ENCODE assay signal across 12 mouse cellular contexts in the genomic region with DNA sequence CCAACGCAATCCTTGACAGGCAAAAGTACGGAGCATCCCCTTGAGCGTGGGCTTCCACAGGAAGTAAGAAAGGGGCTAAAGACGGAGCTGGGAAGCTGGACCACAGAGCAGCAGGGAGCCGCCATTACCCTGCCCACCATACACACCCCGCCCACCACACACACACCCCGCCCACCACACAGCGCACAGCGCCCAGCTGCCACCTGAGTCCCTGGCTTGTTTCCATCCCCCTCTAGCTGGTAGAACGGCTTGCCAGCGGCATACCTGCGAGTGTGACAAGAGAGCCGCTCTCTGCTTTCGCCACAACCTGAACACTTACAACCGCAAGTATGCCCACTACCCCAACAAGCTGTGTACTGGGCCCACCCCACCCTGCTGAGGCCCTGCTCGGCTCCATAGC. TPM values are rescaled to one million over a fixed set of nuclear protein-coding genes. Genes with fewer than 3 reads are reported as not detected.
A peak's percentile ranks its signal among the peaks of the same experiment; 100 is the strongest.
DNase-seq lines count a peak whose midpoint lies in the region; ATAC-seq and TF ChIP-seq lines count a peak whose summit lies in the region.
"Had no signal": no experiment of that assay in that cellular context is flagged by ENCODE, and none has a peak within 500 bp of the region (broad histone marks: within the 10 kb centered on the region; RNA-seq: fewer than 3 reads in every experiment).

No protein-coding gene starts in this region.

- no peaks in the 10 kb centered on the region for H3K36me3 ChIP-seq in intestine, embryonic 14.5 days (ENCODE audit: control insufficient read depth, insufficient read depth, low read length)
- no peaks in the 10 kb centered on the region for H3K36me3 ChIP-seq in intestine, postnatal 0 days (ENCODE audit: control insufficient read depth, insufficient read depth)
- H3K36me3 ChIP-seq in neural tube, embryonic 11.5 days (ENCODE audit: control insufficient read depth, insufficient read depth, low read length), result no peaks in the 10 kb centered on the region
- H3K36me3 ChIP-seq: G1E had no signal

- no peaks in the 10 kb centered on the region for H3K4me1 ChIP-seq in intestine, embryonic 14.5 days (replicated peaks; ENCODE audit: control insufficient read depth, insufficient read depth, low read length)
- H3K4me1 ChIP-seq in intestine, postnatal 0 days (replicated peaks; ENCODE audit: control insufficient read depth, insufficient read depth, low read length), result no peaks in the 10 kb centered on the region
- 0 out of 2 replicates have a peak, but pooled peaks cover 6% of the 10 kb centered on the region for H3K4me1 ChIP-seq in neural tube, embryonic 11.5 days (ENCODE audit: control insufficient read depth, insufficient read depth, low read length)

- no peak overlapping the region for H3K4me3 ChIP-seq in intestine, embryonic 14.5 days (ENCODE audit: low read depth, low read length)
- no peak overlapping the region for H3K4me3 ChIP-seq in intestine, postnatal 0 days (ENCODE audit: low read depth, low read length)
- no peak overlapping the region for H3K4me3 ChIP-seq in neural tube, embryonic 11.5 days (ENCODE audit: low read depth, low read length)

- no peak for ATAC-seq in intestine, embryonic 14.5 days (replicated peaks; ENCODE audit: low FRiP score, low TSS enrichment, low read depth)
- no peak for ATAC-seq in intestine, postnatal 0 days
- no peak for ATAC-seq in neural tube, embryonic 11.5 days (ENCODE audit: insufficient read depth, low FRiP score, low TSS enrichment)

- DNase-seq in intestine, embryonic 14.5 days (ENCODE audit: low spot score), result no peak
- peak; percentile 33 for DNase-seq in embryo, embryonic 9.5 days (ENCODE audit: extremely low spot score)
- DNase-seq in left cerebral cortex, postnatal 36 days (ENCODE audit: low spot score in 2 of 2), result peak; percentile 57 to 60
- DNase-seq in neural tube, embryonic 11.5 days (ENCODE audit: low spot score), result no peak
- no peak for DNase-seq in frontal cortex, postnatal 10 days (ENCODE audit: low spot score in 2 of 2)
- DNase-seq in c-Kit-positive CD71-positive TER-119-positive erythroid progenitor cells, embryonic 14.5 days (ENCODE audit: low spot score), result no peak
- DNase-seq in heart, adult 8-10 months (ENCODE audit: low spot score), result no peak

- H3K9ac ChIP-seq in intestine, embryonic 14.5 days (ENCODE audit: low read length), result no peak overlapping the region
- no peak overlapping the region for H3K9ac ChIP-seq in intestine, postnatal 0 days (ENCODE audit: low read depth, low read length)
- H3K9ac ChIP-seq in neural tube, embryonic 11.5 days (ENCODE audit: low read length), result no peak overlapping the region

- WGBS in intestine, embryonic 14.5 days, result 16% methylated on average over 16 of the region's 16 CpGs
- 17% methylated on average over 13 of the region's 16 CpGs for WGBS in intestine, postnatal 0 days
- WGBS in neural tube, embryonic 11.5 days, result 7% methylated on average over 16 of the region's 16 CpGs

- H3K27ac ChIP-seq in intestine, embryonic 14.5 days (ENCODE audit: low read depth), result no peak overlapping the region
- H3K27ac ChIP-seq in intestine, postnatal 0 days (ENCODE audit: low read depth, low read length), result no peak overlapping the region
- H3K27ac ChIP-seq in neural tube, embryonic 11.5 days (ENCODE audit: low read depth, low read length), result no peak overlapping the region

- intact Hi-C loops in left cerebral cortex, postnatal 36 days (cut with DNase I), result no loop called here

- no peak for TF ChIP-seq CTCF in intestine, postnatal 0 days (IDR thresholded peaks at IDR 0.05; ENCODE audit: low read depth)

- no peaks in the 10 kb centered on the region for H3K27me3 ChIP-seq in intestine, embryonic 14.5 days (replicated peaks; ENCODE audit: control insufficient read depth, insufficient read depth, low read length)
- H3K27me3 ChIP-seq in intestine, postnatal 0 days (replicated peaks; ENCODE audit: control insufficient read depth, insufficient read depth, low read length), result no peaks in the 10 kb centered on the region
- no peaks in the 10 kb centered on the region for H3K27me3 ChIP-seq in neural tube, embryonic 11.5 days (ENCODE audit: control insufficient read depth, insufficient read depth, low read length)

- H3K4me2 ChIP-seq in intestine, embryonic 14.5 days (ENCODE audit: low read length), result peak overlapping the region; percentile 38
- no peak overlapping the region for H3K4me2 ChIP-seq in intestine, postnatal 0 days (replicated peaks; ENCODE audit: low read depth)
- H3K4me2 ChIP-seq in neural tube, embryonic 11.5 days (ENCODE audit: low read depth), result peak overlapping the region; percentile 21; the same call in 1 of the 2 replicates

- no peaks in the 10 kb centered on the region for H3K9me3 ChIP-seq in intestine, embryonic 14.5 days (ENCODE audit: control insufficient read depth, low read length)
- no peaks in the 10 kb centered on the region for H3K9me3 ChIP-seq in intestine, postnatal 0 days (ENCODE audit: control insufficient read depth)
- H3K9me3 ChIP-seq in neural tube, embryonic 11.5 days (ENCODE audit: control insufficient read depth, low read length), result no peaks in the 10 kb centered on the region
- H3K9me3 ChIP-seq: G1E had no signal

RNA-seq across cellular contexts. Expression of a gene that starts 4.4 kb away (rescaled TPM):
- not detected in 2 replicates for polyA plus RNA-seq in intestine, embryonic 14.5 days (2014; fragmentation: Nextera tagmentation; extraction: Ambion mirVana)
- polyA plus RNA-seq in intestine, postnatal 0 days (2015; fragmentation: Nextera tagmentation; extraction: Ambion mirVana), result 0.30 and 0.52 TPM in 2 replicates
- total RNA-seq in left cerebral cortex, postnatal 36 days (2021), result not detected
- polyA plus RNA-seq in neural tube, embryonic 11.5 days (2014; fragmentation: Nextera tagmentation; extraction: Ambion mirVana), result not detected in 2 replicates
- total RNA-seq in heart, adult 8-10 months (2022), result 1 to 10 TPM in 1 of 4 experiments, not detected in 3; 2.0 TPM
- total RNA-seq: common myeloid progenitor, adult 5-6 weeks; neutrophil, adult 5-6 weeks had no signal

RNA-seq across cellular contexts. Expression of a gene that starts 8.4 kb away (rescaled TPM):
- not detected in 2 replicates for polyA plus RNA-seq in intestine, embryonic 14.5 days (2014; fragmentation: Nextera tagmentation; extraction: Ambion mirVana)
- polyA plus RNA-seq in intestine, postnatal 0 days (2015; fragmentation: Nextera tagmentation; extraction: Ambion mirVana), result not detected in 2 replicates
- total RNA-seq in left cerebral cortex, postnatal 36 days (2021), result not detected
- not detected in 2 replicates for polyA plus RNA-seq in neural tube, embryonic 11.5 days (2014; fragmentation: Nextera tagmentation; extraction: Ambion mirVana)
- not detected for total RNA-seq in heart, adult 8-10 months (2022)
- total RNA-seq: common myeloid progenitor, adult 5-6 weeks; G1E; neutrophil, adult 5-6 weeks had no signal
- polyA plus RNA-seq: G1E; large intestine, adult 2 months had no signal

RNA-seq across cellular contexts. Expression of a gene that starts 18.9 kb away (rescaled TPM):
- polyA plus RNA-seq in intestine, embryonic 14.5 days (2014; fragmentation: Nextera tagmentation; extraction: Ambion mirVana), result 0.19 and 0.42 TPM in 2 replicates
- 0.22 and 0.39 TPM in 2 replicates for polyA plus RNA-seq in intestine, postnatal 0 days (2015; fragmentation: Nextera tagmentation; extraction: Ambion mirVana)
- total RNA-seq in left cerebral cortex, postnatal 36 days (2021), result 1 to 10 TPM; 2.6 to 6.2 TPM
- polyA plus RNA-seq in neural tube, embryonic 11.5 days (2014; fragmentation: Nextera tagmentation; extraction: Ambion mirVana), result not detected in 2 replicates
- total RNA-seq in heart, adult 8-10 months (2022), result 10 to 100 TPM; 32.9 to 44.0 (median 38.3) TPM
- total RNA-seq: common myeloid progenitor, adult 5-6 weeks; neutrophil, adult 5-6 weeks had no signal

RNA-seq across cellular contexts. Expression of a gene that starts 31.6 kb away (rescaled TPM):
- 3.0 and 4.7 TPM in 2 replicates for polyA plus RNA-seq in intestine, embryonic 14.5 days (2014; fragmentation: Nextera tagmentation; extraction: Ambion mirVana)
- 3.5 and 3.6 TPM in 2 replicates for polyA plus RNA-seq in intestine, postnatal 0 days (2015; fragmentation: Nextera tagmentation; extraction: Ambion mirVana)
- total RNA-seq in left cerebral cortex, postnatal 36 days (2021), result 10 to 100 TPM; 18.1 to 18.3 TPM
- 2.8 and 3.3 TPM in 2 replicates for polyA plus RNA-seq in neural tube, embryonic 11.5 days (2014; fragmentation: Nextera tagmentation; extraction: Ambion mirVana)
- total RNA-seq in heart, adult 8-10 months (2022), result 10 to 100 TPM in 1 of 4 experiments, 1 to 10 TPM in 3; 9.6 to 14.6 (median 9.9) TPM

Comparison
In these comparisons a context has a peak if more than half of its experiments do, and no peak if none do; other contexts are left out.
1. DNase-seq: peak in embryo, embryonic 9.5 days (single experiment) and left cerebral cortex, postnatal 36 days (2 of 2); none in intestine, embryonic 14.5 days (single experiment), neural tube, embryonic 11.5 days (single experiment), frontal cortex, postnatal 10 days (0 of 2), c-Kit-positive CD71-positive TER-119-positive erythroid progenitor cells, embryonic 14.5 days (single experiment) and heart, adult 8-10 months (single experiment).